Mouse (Mus musculus) CH12.LX (cell line): ENCODE measurements around the gene Rffl.

Source experiments
- CTCF ChIP-seq, 2 experiments: IDR thresholded peaks in 1 of 2; conservative IDR thresholded peaks in 1 of 2; 2 replicates each; pipeline ENCODE4 v1.5.1; 2011 to 2012; ENCODE audit warnings: low read depth in 2 of 2, low read length in 2 of 2, improper control_type of control experiment in 1 of 2, inconsistent platforms in 1 of 2, mild to moderate bottlenecking in 1 of 2, moderate library complexity in 1 of 2
- EP300 ChIP-seq: IDR thresholded peaks from 2 replicates; pipeline ENCODE4 v1.6.1; 2011; ENCODE audit warnings: low read length, improper control_type of control experiment
- GABPA ChIP-seq: IDR thresholded peaks from 2 replicates; pipeline ENCODE4 v1.6.1; 2012; ENCODE audit warnings: low read depth, low read length, improper control_type of control experiment, inconsistent platforms; ENCODE audit not compliant: insufficient replicate concordance
- NELFE ChIP-seq: IDR thresholded peaks from 2 replicates; pipeline ENCODE4 v1.6.1; 2011; ENCODE audit warnings: low read depth, low read length, improper control_type of control experiment
- POLR2A ChIP-seq: IDR thresholded peaks from 2 replicates; pipeline ENCODE4 v1.6.1; 2011; ENCODE audit warnings: low read depth, mild to moderate bottlenecking, improper control_type of control experiment, low read length
- RCOR1 ChIP-seq: conservative IDR thresholded peaks from 2 replicates; pipeline ENCODE4 v1.6.1; 2012; ENCODE audit warnings: low read depth, mild to moderate bottlenecking, inconsistent platforms, low read length, improper control_type of control experiment

GRCm38 (mm10) chr11:82857307-82857848, 13.6 kb downstream of the Rffl start:
- no peak for TF ChIP-seq RCOR1
- TF ChIP-seq GABPA, result no peak
- TF ChIP-seq CTCF (conservative IDR thresholded peaks at IDR 0.05 in 1 of 2, IDR thresholded peaks at IDR 0.05 in 1 of 2; ENCODE audit: low read depth in 2 of 2, low read length in 2 of 2), result no peak
- no peak for TF ChIP-seq NELFE
- no peak for TF ChIP-seq POLR2A
- no peak for TF ChIP-seq EP300
